Mouse (Mus musculus) ES-CJ7 (cell line): ENCODE measurements around the gene Nid1.
"Not testable (repeated sequence)": the region's sequence is repeated elsewhere in the genome, so short reads cannot be mapped to it uniquely, and the experiment has no call there.

Experiments
- DNase-seq: peaks from one replicate; pipeline ENCODE4 v3.0.0; 2011; ENCODE audit warnings: low read depth, low spot score

The Nid1 gene

GRCm38 (mm10) chr13:13453332-13453731 is 16.0 kb downstream of the Nid1 start:
- DNase-seq: not testable (repeated sequence)

DNA sequence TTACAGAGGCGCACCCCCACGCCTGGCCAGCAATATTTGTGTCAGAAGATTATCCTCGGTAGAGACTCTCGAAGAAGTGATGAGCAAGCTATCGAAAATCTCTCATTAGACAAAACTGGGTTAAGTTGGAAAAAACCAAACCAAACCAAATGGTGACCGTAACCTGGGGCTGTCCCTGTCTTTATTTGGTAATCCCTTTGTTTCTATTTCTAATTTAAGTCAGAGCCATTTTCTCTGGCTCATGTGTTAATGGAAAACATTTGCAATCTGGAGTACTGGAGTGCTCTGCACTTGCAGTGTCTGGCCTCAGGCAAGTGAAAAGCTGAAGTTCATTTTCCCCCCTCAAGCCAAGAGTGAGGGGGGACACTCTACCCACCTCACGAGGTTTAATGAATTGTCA is 16.9 kb downstream of the Nid1 start:
- DNase-seq: not testable (repeated sequence)

- not testable (repeated sequence) for DNase-seq
Measured at GRCm38 (mm10) chr13:13455632-13456492, 18.5 kb downstream of the Nid1 start.

DNA sequence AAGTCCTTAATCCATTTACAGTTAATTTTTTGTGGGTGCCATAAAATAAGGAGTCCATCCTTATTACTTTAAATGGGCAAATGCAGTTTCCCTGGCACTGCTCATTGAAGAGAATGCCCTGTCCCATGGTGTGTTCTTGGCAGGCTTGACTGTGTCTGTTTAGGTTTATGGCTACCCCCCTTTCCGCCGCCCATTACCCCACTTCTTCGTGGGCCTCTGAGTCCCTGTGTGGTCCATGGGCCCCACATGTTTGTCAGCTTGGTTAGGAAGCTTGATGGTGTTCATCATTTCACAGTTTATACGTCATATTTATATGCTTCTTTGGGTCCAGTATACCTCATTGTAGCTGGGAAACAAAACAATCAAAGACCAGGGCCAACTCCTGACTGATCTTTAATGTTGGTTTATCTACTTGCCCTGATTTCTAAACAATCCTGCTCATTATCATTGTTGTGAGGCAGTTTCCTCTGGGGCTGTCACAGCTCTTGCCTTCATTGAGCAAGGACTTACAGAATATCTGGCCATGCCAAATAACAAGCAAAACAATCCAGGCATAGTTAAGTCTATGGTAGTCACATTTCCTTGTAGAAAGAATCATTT is 20.9 kb downstream of the Nid1 start:
- DNase-seq: no peak

- DNase-seq: peak; percentile 25
Measured at GRCm38 (mm10) chr13:13460521-13461138, 23.3 kb downstream of the Nid1 start.

DNA sequence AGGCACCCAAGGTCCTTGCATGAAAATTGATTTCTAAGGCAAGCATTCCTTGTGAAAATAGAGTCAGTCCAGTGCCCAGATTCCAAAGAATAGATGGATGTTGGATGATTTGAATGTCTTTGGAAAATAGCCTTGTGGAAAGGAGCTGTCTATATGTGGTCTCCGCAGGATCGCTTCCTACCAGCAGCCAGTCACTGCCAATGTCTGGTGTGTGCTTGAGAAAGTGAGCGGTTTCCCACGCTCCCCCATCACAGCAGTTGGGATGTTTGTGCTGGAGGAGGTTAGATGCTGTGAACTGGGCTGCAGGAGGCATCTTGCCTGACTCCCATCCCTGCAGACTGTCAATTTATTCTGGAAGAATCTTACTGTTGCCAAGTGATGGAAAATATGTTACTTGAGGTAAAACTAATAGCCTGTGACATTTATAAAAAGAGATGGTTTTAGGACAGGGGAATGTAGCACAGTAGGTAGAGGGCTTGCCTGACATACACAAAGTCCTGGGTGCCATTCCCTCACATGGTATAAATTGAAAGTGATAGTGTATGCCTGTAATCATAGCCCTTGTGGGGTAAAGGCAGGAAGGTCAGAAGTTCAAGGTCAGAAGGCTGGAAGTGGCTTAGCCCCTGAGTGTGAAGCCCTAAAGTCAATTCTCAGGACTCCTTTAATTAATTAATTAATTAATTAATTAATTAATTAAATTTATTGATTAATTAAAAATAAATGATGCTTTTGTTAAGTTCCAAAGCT is 24.3 kb downstream of the Nid1 start:
- DNase-seq: no peak

DNA sequence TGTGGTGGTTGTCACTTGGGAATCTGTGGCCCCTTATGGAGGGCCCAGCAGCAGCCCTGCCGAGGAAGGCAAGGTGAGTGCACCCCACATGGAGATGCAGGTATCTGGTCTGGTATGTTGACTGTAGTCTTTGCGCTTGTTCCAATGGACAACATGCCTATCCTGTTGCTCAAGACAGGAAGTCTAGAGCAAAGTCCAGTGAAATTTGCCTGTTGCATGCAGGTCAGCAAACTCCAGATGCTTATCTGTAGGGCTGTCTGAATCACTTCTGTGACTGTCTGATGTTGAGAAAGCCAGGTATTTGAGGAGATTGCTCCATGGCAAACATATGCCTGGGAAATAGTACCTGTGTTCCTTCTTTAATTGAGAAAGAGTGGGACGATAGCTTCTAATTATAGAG is 26.6 kb downstream of the Nid1 start:
- DNase-seq: no peak

DNA sequence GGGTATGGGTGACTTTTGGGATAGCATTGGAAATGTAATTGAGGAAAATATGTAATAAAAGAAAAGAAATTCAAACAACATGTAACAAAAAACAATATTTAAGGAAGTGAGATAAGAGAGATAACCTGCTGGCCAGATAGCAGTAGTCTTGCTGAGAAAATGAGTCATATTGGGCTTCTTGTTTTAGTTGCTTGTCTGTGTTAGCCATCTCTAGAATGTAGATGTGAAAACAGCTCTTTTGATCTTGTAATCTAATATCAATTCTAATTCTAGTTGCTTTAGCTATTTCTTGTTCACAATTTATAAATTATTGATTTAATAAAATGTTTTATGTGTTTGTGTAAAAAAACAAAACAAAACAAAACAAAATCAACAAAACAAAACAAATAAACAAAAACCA is 29.9 kb downstream of the Nid1 start:
- not testable (repeated sequence) for DNase-seq

DNA sequence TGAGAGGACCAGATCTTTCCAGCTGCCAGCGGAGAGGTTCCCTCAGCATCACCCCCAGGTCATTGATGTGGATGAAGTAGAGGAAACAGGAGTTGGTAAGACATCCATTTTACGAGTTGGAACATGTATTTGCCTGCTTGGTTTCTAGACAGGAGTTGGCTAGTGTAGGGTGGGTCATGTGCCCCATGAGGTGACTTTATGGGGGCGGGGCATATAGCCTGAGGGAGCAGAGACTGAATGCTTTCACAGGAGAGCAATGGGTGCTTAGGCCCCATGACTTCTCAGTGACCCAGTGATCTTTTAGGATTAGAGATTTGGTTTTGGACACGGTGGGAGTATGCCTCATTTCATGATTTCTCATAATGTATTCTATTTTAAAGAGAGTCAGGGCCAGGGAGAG is 31.2 kb downstream of the Nid1 start:
- no peak for DNase-seq

- no peak for DNase-seq
Measured at GRCm38 (mm10) chr13:13471334-13471757, 34.0 kb downstream of the Nid1 start.

DNA sequence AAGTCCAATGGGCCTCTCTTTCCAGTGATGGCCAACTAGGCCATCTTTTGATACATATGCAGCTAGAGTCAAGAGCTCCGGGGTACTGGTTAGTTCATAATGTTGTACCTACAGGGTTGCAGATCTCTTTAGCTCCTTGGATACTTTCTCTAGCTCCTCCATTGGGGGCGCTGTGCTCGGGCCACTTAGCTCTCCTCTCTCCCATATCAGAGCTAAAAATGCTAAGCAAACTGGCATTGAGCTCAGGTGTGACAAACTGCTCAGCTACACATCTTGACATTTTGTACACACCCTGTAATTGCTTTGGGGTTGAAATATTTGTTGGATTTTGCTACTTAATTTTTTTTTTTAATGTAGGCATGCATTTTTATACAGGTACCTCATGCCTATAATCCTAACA is 37.1 kb downstream of the Nid1 start:
- DNase-seq: peak; percentile 36

- DNase-seq: no peak
Measured at GRCm38 (mm10) chr13:13474991-13475390, 37.6 kb downstream of the Nid1 start.

DNA sequence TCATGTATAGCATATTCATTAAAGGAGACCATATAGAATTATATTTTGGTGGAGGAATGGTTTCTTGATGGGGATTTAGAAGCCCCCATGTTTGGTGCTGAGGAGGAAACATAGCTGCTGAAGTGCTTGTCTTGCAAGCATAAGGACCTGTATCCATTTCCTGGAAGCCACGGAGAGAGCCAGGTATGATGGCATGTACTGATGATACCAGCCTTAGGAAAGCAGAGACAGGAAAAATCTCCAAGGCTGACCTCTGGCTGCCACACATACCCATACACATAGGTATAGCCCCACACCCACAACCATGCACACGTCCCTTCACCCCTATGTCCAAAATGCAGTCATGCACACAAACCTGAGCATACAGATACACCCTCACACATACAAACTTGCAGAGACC is 39.2 kb downstream of the Nid1 start:
- DNase-seq: no peak

GRCm38 (mm10) chr13:13477046-13477445 is 39.7 kb downstream of the Nid1 start:
- peak; percentile 67 for DNase-seq

DNA sequence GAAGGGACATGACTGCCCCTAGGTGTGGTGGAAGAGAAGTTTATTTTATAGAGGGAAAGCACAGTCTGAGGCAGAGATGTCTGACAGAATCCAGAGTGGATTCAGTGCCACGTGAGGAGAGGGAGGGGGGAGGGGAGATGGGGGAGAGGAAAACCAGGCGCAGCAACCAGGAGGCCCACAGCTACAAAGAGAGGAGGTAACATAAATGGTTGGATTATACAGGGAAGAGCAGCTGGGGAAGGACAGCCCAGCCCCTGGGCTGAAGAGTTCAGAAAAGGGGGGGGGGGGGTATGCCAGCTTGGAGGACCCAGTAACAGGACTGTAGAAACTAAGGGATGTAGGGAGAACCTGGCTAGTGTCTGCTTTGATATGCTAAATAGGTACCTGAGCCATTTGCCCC is 42.6 kb downstream of the Nid1 start:
- peak; percentile 44 for DNase-seq

- DNase-seq: no peak
Measured at GRCm38 (mm10) chr13:13481033-13481432, 43.7 kb downstream of the Nid1 start.

- no peak for DNase-seq
Measured at GRCm38 (mm10) chr13:13481875-13482674, 44.7 kb downstream of the Nid1 start.

DNA sequence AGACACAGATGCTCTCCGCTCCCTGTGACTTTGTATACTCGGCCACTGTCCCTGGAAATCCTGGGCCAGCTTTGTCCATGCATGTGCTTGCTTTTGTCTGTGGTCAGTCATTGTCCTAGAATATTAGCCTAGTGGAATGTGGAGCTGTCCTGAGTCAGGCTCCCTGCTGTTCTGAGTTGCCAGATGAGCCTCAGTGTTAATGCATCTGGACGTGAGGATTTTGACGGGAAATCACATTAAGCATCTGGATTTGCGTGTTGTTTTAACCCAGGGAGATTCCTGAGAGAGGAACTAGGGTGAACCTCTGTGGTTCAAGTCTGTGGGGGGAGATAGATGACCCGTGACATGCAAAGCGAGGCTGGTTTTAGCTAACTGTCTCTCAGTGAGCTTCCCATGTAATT is 47.0 kb downstream of the Nid1 start:
- DNase-seq: no peak

DNA sequence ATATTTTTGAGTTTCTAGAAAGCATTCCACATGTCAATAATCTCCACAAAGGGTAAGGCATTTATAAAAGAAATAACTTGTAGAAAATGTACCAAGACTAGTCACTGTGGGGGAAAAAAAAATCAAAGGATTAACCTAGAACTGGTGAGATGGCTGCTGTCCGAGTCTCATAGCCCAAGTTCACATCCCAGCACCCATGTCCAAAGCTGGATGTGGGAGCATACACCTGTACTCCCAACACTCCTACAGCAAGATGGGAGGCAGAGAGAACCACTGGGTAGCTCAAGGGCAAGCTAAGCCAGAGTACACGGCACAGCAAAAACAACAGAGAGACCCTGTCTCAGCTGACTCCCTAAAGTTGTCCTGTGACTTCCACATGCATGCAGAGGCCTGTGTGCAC is 47.5 kb downstream of the Nid1 start:
- no peak for DNase-seq

DNA sequence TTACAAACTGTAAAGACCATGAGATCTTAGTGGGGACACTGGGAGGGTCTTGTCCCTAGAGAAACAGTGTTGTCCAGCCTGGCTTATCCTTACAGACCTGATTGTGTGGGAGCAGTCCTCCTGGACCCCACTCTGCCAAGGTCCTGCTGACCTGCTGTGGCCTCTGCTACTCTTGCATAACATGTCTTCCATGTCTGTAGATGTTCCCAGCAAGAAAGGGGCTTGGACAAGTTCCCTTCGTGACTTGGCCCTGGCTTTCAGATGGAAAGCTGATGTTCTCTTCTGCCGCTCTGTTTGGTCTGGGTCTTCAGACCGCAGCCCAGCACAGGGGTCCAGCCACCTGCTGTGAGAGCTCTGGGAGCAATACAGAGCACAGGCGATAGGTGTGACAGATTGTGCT is 48.3 kb downstream of the Nid1 start:
- no peak for DNase-seq

- no peak for DNase-seq
Measured at GRCm38 (mm10) chr13:13487851-13488250, 50.5 kb downstream of the Nid1 start.
